Mouse (Mus musculus) macrophage (primary cell): Measurements from ENCODE around the gene Bloc1s6. TPM values are rescaled to one million over a fixed set of nuclear protein-coding genes. Genes with fewer than 3 reads are reported as not detected.
A peak's percentile ranks its signal among the peaks of the same experiment; 100 is the strongest.

Source experiments
- H3K27ac ChIP-seq: fragments of 350-480 bp; formaldehyde crosslinking; 2 replicates; pipeline ENCODE4 v1.9.0; 2021
- H3K36me3 ChIP-seq: fragments of 350-480 bp; formaldehyde crosslinking; 2 replicates; pipeline ENCODE4 v1.9.0; 2021; ENCODE audit errors: inconsistent target
- H3K4me3 ChIP-seq: fragments of 350-480 bp; formaldehyde crosslinking; 2 replicates; pipeline ENCODE4 v1.9.0; 2021; ENCODE audit errors: inconsistent target
- H3K79me2 ChIP-seq: fragments of 350-480 bp; formaldehyde crosslinking; 2 replicates; pipeline ENCODE4 v1.9.0; 2021; ENCODE audit errors: inconsistent target
- WGBS: methylation state at CpG from one replicate; pipeline ENCODE4 v1.1.7; 2026; ENCODE audit warnings: inconsistent platforms; ENCODE audit not compliant: missing documents; 5-methylcytosine and 5-hydroxymethylcytosine counted together
- polyA plus RNA-seq: library from polyadenylated mRNA; stranded (reverse); fragments of 250-400 nt; gene quantifications from 3 replicates; pipeline ENCODE4 v1.2.4, GENCODE M21; 2018; ENCODE audit warnings: inconsistent platforms
- total RNA-seq, 78 experiments: library from RNA; depleted of rRNA; stranded (reverse); fragments of 250-400 nt; gene quantifications; 1 replicate in 9 of 78; 2 replicates in 24 of 78; 3 replicates in 43 of 78; 4 replicates in 2 of 78; pipeline ENCODE4 v1.2.4; 2018; ENCODE audit warnings: inconsistent platforms in 56 of 78

Bloc1s6 gene
- total RNA-seq (2018; cell fraction: chromatin; rRNA removed): 10 to 100 TPM in 15 of 26 experiments, 1 to 10 TPM in 11; 2.2 to 22.3 (median 10.8) TPM
- total RNA-seq (2018; cell fraction: cytosol; rRNA removed): 10 to 100 TPM; 31.1 to 97.3 (median 60.1) TPM
- total RNA-seq (2018; cell fraction: nucleus; rRNA removed): 10 to 100 TPM in 22 of 26 experiments, 1 to 10 TPM in 4; 5.6 to 46.2 (median 25.0) TPM
- 46.9 to 66.1 TPM (median 61.2 TPM) in 3 replicates for polyA plus RNA-seq

GRCm38 (mm10) chr2:122737894-122738830, at the start of gene Bloc1s6:
TSS of gene Bloc1s6 (plus strand) at chr2:122738503.
- Histone ChIP-seq H3K4me3 (peak within 1 kb of the TSS; percentile 77), H3K27ac (peak within 1 kb of the TSS; percentile 72), H3K79me2 (peaks cover 37% of the 10 kb centered on the region), H3K36me3 (no peaks in the 10 kb centered on the region)
- 2% methylated on average over 48 of the region's 59 CpGs for WGBS

- no peaks in the 10 kb centered on the region for H3K79me2 ChIP-seq
- no peak overlapping the region for H3K4me3 ChIP-seq
- H3K27ac ChIP-seq: no peak overlapping the region
- no peaks in the 10 kb centered on the region for H3K36me3 ChIP-seq
- WGBS: 71% methylated on average over 2 of the region's 2 CpGs
Observed at GRCm38 (mm10) chr2:122697526-122697925, 40.8 kb upstream of the Bloc1s6 start.

- no peak overlapping the region for H3K4me3 ChIP-seq
- H3K79me2 ChIP-seq: no peaks in the 10 kb centered on the region
- no peaks in the 10 kb centered on the region for H3K36me3 ChIP-seq
- WGBS: 84% methylated on average over 8 of the region's 8 CpGs
- no peak overlapping the region for H3K27ac ChIP-seq
Observed at GRCm38 (mm10) chr2:122701012-122701411, 37.3 kb upstream of the Bloc1s6 start.

GRCm38 (mm10) chr2:122701871-122702180, 36.5 kb upstream of the Bloc1s6 start:
- WGBS: 0% methylated on average over 15 of the region's 15 CpGs
- Histone ChIP-seq H3K27ac (no peak overlapping the region), H3K36me3 (no peaks in the 10 kb centered on the region), H3K79me2 (no peaks in the 10 kb centered on the region), H3K4me3 (peak overlapping the region; percentile 49)

GRCm38 (mm10) chr2:122702181-122703036, 35.9 kb upstream of the Bloc1s6 start, which contains the start of gene Slc30a4:
TSS of gene Slc30a4 (minus strand) at chr2:122702663.
- no peaks in the 10 kb centered on the region for H3K79me2 ChIP-seq
- WGBS: under 1% methylated on average over 95 of the region's 111 CpGs
- no peaks in the 10 kb centered on the region for H3K36me3 ChIP-seq
- H3K4me3 ChIP-seq: peak within 1 kb of the TSS; percentile 49
- no peak within 1 kb of the TSS for H3K27ac ChIP-seq

GRCm38 (mm10) chr2:122704572-122704971, 33.7 kb upstream of the Bloc1s6 start:
- Histone ChIP-seq H3K36me3 (no peaks in the 10 kb centered on the region), H3K79me2 (no peaks in the 10 kb centered on the region), H3K4me3 (no peak overlapping the region), H3K27ac (no peak overlapping the region)
- WGBS: 80% methylated on average over 2 of the region's 2 CpGs

- WGBS: 78% methylated on average over 3 of the region's 3 CpGs
- Histone ChIP-seq H3K79me2 (no peaks in the 10 kb centered on the region), H3K36me3 (no peaks in the 10 kb centered on the region), H3K27ac (no peak overlapping the region), H3K4me3 (no peak overlapping the region)
Observed at GRCm38 (mm10) chr2:122708080-122708479, 30.2 kb upstream of the Bloc1s6 start.

- no peak overlapping the region for H3K4me3 ChIP-seq
- H3K27ac ChIP-seq: no peak overlapping the region
- no peaks in the 10 kb centered on the region for H3K79me2 ChIP-seq
- H3K36me3 ChIP-seq: no peaks in the 10 kb centered on the region
- WGBS: 100% methylated on average over 1 of the region's 1 CpGs
Observed at GRCm38 (mm10) chr2:122709156-122709555, 29.1 kb upstream of the Bloc1s6 start.

GRCm38 (mm10) chr2:122711911-122712310, 26.4 kb upstream of the Bloc1s6 start:
- Histone ChIP-seq H3K4me3 (no peak overlapping the region), H3K79me2 (no peaks in the 10 kb centered on the region), H3K36me3 (no peaks in the 10 kb centered on the region), H3K27ac (no peak overlapping the region)
- WGBS: 3% methylated on average over 3 of the region's 3 CpGs

GRCm38 (mm10) chr2:122712848-122713247, 25.5 kb upstream of the Bloc1s6 start:
- WGBS: 36% methylated on average over 2 of the region's 2 CpGs
- no peak overlapping the region for H3K4me3 ChIP-seq
- H3K79me2 ChIP-seq: no peaks in the 10 kb centered on the region

GRCm38 (mm10) chr2:122715148-122715692, 23.1 kb upstream of the Bloc1s6 start:
- no peaks in the 10 kb centered on the region for H3K36me3 ChIP-seq
- no peak overlapping the region for H3K4me3 ChIP-seq
- no peak overlapping the region for H3K27ac ChIP-seq
- WGBS: 77% methylated on average over 5 of the region's 5 CpGs
- no peaks in the 10 kb centered on the region for H3K79me2 ChIP-seq

More at GRCm38 (mm10) chr2:122712848-122713247, 25.5 kb upstream of the Bloc1s6 start:
- Histone ChIP-seq H3K36me3 (no peaks in the 10 kb centered on the region), H3K27ac (no peak overlapping the region)

GRCm38 (mm10) chr2:122716301-122716842, 21.9 kb upstream of the Bloc1s6 start:
- H3K4me3 ChIP-seq: no peak overlapping the region
- H3K36me3 ChIP-seq: no peaks in the 10 kb centered on the region
- 64% methylated on average over 3 of the region's 3 CpGs for WGBS
- no peak overlapping the region for H3K27ac ChIP-seq
- no peaks in the 10 kb centered on the region for H3K79me2 ChIP-seq

- H3K36me3 ChIP-seq: no peaks in the 10 kb centered on the region
- no peak overlapping the region for H3K4me3 ChIP-seq
- 69% methylated on average over 1 of the region's 1 CpGs for WGBS
- H3K79me2 ChIP-seq: no peaks in the 10 kb centered on the region
- H3K27ac ChIP-seq: no peak overlapping the region
Observed at GRCm38 (mm10) chr2:122719232-122719631, 19.1 kb upstream of the Bloc1s6 start.

GRCm38 (mm10) chr2:122720564-122720963, 17.7 kb upstream of the Bloc1s6 start:
- no peak overlapping the region for H3K27ac ChIP-seq
- H3K79me2 ChIP-seq: no peaks in the 10 kb centered on the region
- H3K4me3 ChIP-seq: no peak overlapping the region
- WGBS: 61% methylated on average over 3 of the region's 3 CpGs
- H3K36me3 ChIP-seq: no peaks in the 10 kb centered on the region
